Mouse (Mus musculus): Measurements from ENCODE around the gene Tmem19.

GRCm38 (mm10) chr10:115356106-115356505, 6.2 kb downstream of the Tmem19 start:
- TF ChIP-seq FOSL1 (IDR thresholded peaks at IDR 0.05; ENCODE audit: insufficient read depth, low read length, poor library complexity, severe bottlenecking) (no peak), USF1 (IDR thresholded peaks at IDR 0.05; ENCODE audit: low read depth) (no peak), CTCF (IDR thresholded peaks at IDR 0.05; ENCODE audit: control insufficient read depth, insufficient read depth, insufficient read length) (no peak)

Measured in C2C12 (cell line).